Mouse (Mus musculus) limb, embryonic 15.5 days (tissue): ENCODE results near the gene Ror1. TPM values are rescaled to one million over a fixed set of nuclear protein-coding genes. Genes with fewer than 3 reads are reported as not detected.

ENCODE experiments used
- ATAC-seq: fragments of 200-750 bp; cut with Nextera tagmentation; 2 replicates; pipeline ENCODE4 v1.8.0; 2017; ENCODE audit warnings: low read depth, moderate TSS enrichment; ENCODE audit not compliant: insufficient number of reproducible peaks, low FRiP score, low TSS enrichment
- H3K27ac ChIP-seq: fragments of 300-500 bp; sonication (generic); 2 replicates; pipeline ENCODE4 v1.5.1; 2015; ENCODE audit warnings: moderate library complexity, mild to moderate bottlenecking, inconsistent platforms
- H3K27me3 ChIP-seq: fragments of 300-500 bp; sonication (generic); 2 replicates; pipeline ENCODE4 v1.6.1; 2015; ENCODE audit warnings: inconsistent platforms
- H3K36me3 ChIP-seq: fragments of 300-500 bp; sonication (generic); 2 replicates; pipeline ENCODE4 v1.6.1; 2015; ENCODE audit warnings: inconsistent platforms
- H3K4me1 ChIP-seq: fragments of 300-500 bp; sonication (generic); 2 replicates; pipeline ENCODE4 v1.6.1; 2015; ENCODE audit warnings: inconsistent platforms
- H3K4me2 ChIP-seq: fragments of 300-500 bp; sonication (generic); 2 replicates; pipeline ENCODE4 v1.6.1; 2015; ENCODE audit warnings: mild to moderate bottlenecking, inconsistent platforms
- H3K4me3 ChIP-seq: fragments of 300-500 bp; sonication (generic); 2 replicates; pipeline ENCODE4 v1.5.1; 2015; ENCODE audit warnings: mild to moderate bottlenecking, inconsistent platforms
- H3K9ac ChIP-seq: fragments of 300-500 bp; sonication (generic); 2 replicates; pipeline ENCODE4 v1.6.1; 2015; ENCODE audit warnings: inconsistent platforms
- H3K9me3 ChIP-seq: fragments of 300-500 bp; sonication (generic); 2 replicates; pipeline ENCODE4 v1.6.1; 2016; ENCODE audit warnings: inconsistent platforms
- WGBS: fragments of 180-500 bp; shearing (Covaris S2); methylation state at CpG from one replicate; pipeline ENCODE4 v1.1.7; 2015; 5-methylcytosine and 5-hydroxymethylcytosine counted together
- polyA plus RNA-seq: library from polyadenylated mRNA; unstranded; fragments of >200 nt; fragmentation: Nextera tagmentation; extraction: Ambion mirVana; gene quantifications from 2 replicates; pipeline ENCODE4 v1.2.1, GENCODE M21; 2015

Ror1 gene
- polyA plus RNA-seq, 1 experiment from 2014 or later: 9.5 TPM

DNA sequence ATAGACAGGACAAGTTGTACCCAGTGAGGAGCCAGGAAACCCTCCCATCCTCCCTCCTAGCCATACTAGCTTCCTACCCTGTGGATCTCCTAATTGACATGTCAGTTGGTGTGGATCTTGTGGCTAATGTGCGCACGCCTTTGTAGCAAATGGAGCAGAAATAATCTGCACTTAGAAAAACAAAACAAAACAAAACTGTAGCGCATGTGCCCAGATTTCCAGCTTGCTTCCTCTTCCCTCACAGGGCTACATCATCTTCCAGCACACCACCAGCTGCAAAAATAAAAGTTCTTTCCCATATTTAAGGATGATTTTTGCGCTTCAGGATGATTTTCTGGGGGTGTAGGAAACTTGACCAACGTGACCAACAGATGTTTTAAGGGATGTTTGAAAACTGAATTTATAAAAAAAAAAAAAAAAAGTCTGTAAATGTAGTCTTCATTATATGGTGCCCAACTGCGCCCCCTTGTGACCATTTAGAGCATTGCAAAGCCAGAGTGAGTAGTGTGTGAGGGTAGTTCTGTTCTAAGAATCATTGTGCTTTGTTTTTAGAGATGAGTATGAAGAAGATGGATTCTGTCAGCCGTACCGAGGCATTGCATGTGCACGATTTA lies 311.8 kb downstream of the Ror1 start:
- WGBS: 32% methylated on average over 9 of the region's 9 CpGs
- Histone ChIP-seq H3K27me3 (peaks cover 4% of the 10 kb centered on the region; the same call in 1 of the 2 replicates), H3K4me2 (no peak overlapping the region), H3K9ac (no peak overlapping the region), H3K36me3 (no peaks in the 10 kb centered on the region), H3K27ac (no peak overlapping the region), H3K4me1 (peaks cover 16% of the 10 kb centered on the region), H3K4me3 (no peak overlapping the region), H3K9me3 (no peaks in the 10 kb centered on the region)
- no peak for ATAC-seq

DNA sequence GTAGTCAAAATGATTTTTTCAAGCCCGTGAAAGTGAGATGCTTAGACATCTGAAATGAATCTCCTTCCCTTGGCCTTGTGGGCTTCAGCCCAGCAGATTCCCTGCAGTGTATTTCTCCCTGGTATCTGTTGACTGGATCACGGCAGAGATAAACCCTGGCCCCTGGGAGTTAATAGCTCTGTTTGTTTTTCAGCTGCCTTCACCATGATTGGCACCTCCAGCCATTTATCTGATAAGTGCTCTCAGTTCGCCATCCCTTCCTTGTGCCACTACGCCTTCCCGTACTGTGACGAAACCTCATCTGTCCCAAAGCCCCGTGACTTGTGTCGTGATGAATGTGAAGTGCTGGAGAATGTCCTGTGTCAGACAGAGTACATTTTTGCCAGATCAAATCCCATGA lies 313.9 kb downstream of the Ror1 start:
- Histone ChIP-seq H3K27me3 (no peaks in the 10 kb centered on the region), H3K4me2 (no peak overlapping the region), H3K4me1 (peaks cover 16% of the 10 kb centered on the region), H3K36me3 (no peaks in the 10 kb centered on the region), H3K9me3 (no peaks in the 10 kb centered on the region), H3K27ac (no peak overlapping the region), H3K9ac (no peak overlapping the region), H3K4me3 (no peak overlapping the region)
- no peak for ATAC-seq
- WGBS: 80% methylated on average over 8 of the region's 8 CpGs

DNA sequence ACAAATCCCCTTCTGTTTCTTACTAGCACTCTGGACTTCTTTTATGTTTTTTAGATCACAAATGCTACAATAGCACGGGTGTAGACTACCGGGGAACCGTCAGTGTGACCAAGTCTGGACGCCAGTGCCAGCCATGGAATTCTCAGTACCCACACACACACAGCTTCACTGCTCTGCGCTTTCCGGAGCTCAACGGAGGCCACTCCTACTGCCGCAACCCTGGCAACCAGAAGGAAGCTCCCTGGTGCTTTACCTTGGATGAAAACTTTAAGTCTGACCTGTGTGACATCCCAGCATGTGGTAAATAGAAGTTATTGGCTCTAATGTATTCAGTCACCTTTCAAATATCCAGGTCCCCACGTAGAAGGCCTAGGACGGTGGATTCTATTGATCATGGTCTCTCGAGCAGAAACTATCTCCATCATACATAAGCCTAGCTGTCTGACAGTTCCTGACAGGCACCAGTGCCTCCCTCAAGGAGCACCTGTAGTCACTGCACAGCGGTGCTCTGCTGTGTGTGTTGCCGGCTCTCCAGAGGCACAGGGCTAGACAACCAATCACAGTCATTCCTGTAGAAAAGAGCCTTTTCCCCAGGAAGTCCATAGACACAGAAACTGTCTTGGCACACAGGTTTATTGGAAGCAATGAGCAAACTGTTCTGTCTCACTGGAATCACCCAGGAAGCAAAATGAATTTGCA lies 316.4 kb downstream of the Ror1 start:
- H3K27me3 ChIP-seq: no peaks in the 10 kb centered on the region
- H3K4me3 ChIP-seq: no peak overlapping the region
- no peaks in the 10 kb centered on the region for H3K36me3 ChIP-seq
- no peak overlapping the region for H3K27ac ChIP-seq
- no peak for ATAC-seq
- WGBS: 60% methylated on average over 13 of the region's 13 CpGs
- no peak overlapping the region for H3K4me2 ChIP-seq
- no peak overlapping the region for H3K9ac ChIP-seq
- no peaks in the 10 kb centered on the region for H3K9me3 ChIP-seq
- H3K4me1 ChIP-seq: peaks cover 11% of the 10 kb centered on the region

DNA sequence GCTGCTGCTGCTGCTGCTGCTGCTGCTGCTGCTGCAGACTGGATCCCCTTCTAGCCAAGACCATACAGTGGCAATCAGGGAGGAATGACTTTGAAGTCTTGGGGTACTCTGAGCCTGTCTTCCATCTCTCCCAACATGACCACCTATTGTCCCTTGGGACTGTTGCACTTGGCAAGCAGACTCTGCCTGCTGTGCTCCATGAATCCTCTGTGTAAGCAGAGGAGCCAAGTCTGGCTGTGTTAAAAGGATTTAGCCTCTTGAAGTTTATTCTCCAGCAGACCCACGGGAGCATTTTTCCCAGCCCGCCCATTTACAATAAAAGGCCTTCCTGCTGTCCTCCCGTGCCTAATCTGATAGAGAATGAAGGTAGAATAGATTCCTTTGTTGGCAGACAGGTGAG lies 327.2 kb downstream of the Ror1 start:
- WGBS: 21% methylated on average over 3 of the region's 3 CpGs
- ATAC-seq: no peak
- Histone ChIP-seq H3K4me3 (no peak overlapping the region), H3K4me2 (no peak overlapping the region), H3K27ac (no peak overlapping the region), H3K9ac (no peak overlapping the region), H3K9me3 (no peaks in the 10 kb centered on the region), H3K36me3 (no peaks in the 10 kb centered on the region), H3K27me3 (no peaks in the 10 kb centered on the region), H3K4me1 (peaks cover 12% of the 10 kb centered on the region; the same call in 1 of the 2 replicates)

DNA sequence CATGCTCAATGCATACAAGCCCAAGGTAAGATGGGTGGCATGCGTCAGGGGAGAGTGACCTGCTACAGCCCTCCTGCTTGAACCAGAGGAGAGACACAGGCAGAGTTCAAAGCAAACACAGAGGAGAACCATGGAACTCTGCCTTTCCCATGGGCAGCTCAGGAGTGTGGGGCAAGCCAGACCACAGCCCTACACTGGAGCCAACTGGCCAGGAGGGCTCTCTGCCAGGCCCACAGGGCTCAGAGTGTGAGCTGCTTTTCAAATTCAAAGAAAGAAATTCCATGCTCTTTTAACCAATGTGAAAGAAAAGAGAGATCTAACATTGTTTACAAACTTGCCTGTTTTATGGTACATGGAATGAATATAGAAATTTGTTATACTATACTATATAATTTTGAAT lies 330.5 kb downstream of the Ror1 start:
- whole genome bisulfite sequencing: 89% methylated on average over 1 of the region's 1 CpGs
- Histone ChIP-seq H3K9ac (no peak overlapping the region), H3K4me1 (peaks cover 17% of the 10 kb centered on the region; the same call in 1 of the 2 replicates), H3K4me3 (no peak overlapping the region), H3K27me3 (no peaks in the 10 kb centered on the region), H3K9me3 (no peaks in the 10 kb centered on the region), H3K4me2 (no peak overlapping the region), H3K36me3 (no peaks in the 10 kb centered on the region), H3K27ac (no peak overlapping the region)
- no peak for ATAC-seq

DNA sequence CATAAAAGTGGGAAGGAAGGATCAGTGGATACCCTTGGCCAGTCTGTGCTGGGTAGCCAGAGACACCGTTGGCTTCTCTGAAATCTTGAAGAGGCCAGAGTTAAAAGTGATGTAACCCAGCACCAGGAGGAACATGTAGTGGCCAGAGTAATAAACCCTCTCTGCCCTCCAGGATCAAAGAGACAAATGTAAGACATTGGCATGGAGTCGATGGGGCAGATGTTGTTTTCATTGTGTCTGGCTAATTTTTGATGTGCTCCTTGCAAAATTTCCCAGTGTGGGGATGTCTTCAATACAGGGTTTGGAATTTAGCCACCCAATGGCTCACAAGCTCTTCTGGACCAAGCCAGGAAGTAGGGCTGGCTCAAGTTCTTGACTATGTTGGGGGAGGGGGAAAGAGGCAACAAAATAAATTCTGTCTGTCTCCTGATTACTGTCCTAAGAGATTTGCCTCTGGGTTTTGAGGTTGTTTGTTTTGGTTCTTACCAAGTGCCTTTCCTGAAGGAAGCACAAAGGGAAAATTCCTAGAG lies 333.8 kb downstream of the Ror1 start:
- no peak overlapping the region for H3K4me3 ChIP-seq
- 38% methylated on average over 2 of the region's 2 CpGs for WGBS

DNA sequence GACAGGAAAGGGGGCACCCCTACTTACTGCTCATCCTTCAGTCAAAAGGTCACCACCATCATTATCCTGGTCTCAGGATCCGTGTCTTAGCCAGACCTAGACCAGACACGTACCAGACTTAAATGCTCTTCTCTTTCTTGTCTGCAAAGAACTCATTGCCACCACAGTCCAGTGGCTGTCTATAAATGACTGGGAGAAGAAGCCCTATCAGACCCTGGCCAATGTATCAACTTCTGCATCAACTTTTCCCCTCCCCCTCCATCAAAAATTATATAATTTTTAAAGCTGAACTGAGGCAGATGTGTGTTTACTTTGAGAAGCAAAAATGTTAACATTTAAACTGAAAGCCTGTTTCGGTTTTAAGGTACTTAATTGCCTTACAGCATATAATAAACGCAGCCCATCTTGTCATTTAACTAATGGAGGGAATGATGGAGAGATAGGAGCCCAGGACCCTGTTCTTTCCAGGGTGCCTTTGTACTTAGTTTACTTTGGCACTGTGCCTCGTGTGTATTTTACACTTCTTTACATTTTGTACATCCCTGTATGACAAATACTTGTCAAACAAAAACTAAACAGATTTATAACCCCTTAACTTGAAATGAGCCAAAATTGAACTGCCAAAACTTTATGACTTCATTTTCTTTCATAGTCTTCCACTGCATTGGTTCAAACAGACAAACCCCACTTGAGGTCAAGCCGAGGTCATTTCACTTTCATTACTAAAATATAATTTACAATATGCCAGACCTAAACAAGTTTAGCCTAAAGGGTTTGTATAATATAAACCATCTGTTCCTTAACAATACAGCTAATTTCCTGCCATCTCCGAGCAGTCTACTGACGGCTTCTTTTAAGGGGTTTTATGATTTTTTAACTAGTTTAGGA lies 339.9 kb downstream of the Ror1 start:
- Histone ChIP-seq H3K27me3 (0 out of 2 replicates have a peak, but pooled peaks cover 4% of the 10 kb centered on the region), H3K4me1 (no peaks in the 10 kb centered on the region), H3K9ac (no peak overlapping the region), H3K36me3 (peaks cover 1% of the 10 kb centered on the region), H3K4me2 (no peak overlapping the region), H3K4me3 (no peak overlapping the region), H3K9me3 (no peaks in the 10 kb centered on the region), H3K27ac (no peak overlapping the region)
- WGBS: 21% methylated on average over 8 of the region's 8 CpGs
- ATAC-seq: no peak

More for the DNA sequence above, 333.8 kb downstream of the Ror1 start:
- H3K27me3 ChIP-seq: 0 out of 2 replicates have a peak, but pooled peaks cover 4% of the 10 kb centered on the region
- no peak for ATAC-seq
- no peak overlapping the region for H3K4me2 ChIP-seq
- H3K9ac ChIP-seq: no peak overlapping the region
- H3K9me3 ChIP-seq: no peaks in the 10 kb centered on the region
- H3K4me1 ChIP-seq: peaks cover 12% of the 10 kb centered on the region; the same call in 1 of the 2 replicates
- no peaks in the 10 kb centered on the region for H3K36me3 ChIP-seq
- no peak overlapping the region for H3K27ac ChIP-seq

DNA sequence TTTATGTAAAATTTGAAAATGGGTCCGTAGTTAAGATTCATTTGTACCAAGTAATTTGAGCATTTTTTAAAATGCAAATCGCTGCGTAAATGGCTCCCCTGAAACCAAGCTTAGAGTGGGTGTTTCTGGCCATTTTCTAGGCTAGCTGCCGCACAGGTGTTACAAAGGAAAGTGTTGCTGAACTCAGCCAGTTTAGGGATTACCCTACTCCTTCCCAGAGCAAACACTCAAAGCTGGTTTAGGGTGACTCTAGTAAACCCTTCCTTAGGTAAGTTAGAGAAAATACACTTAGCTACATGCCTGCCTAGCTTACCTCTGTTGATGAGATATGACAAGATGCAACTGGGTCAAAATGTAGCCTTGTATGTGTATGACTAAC lies 340.6 kb downstream of the Ror1 start:
- Histone ChIP-seq H3K27me3 (0 out of 2 replicates have a peak, but pooled peaks cover 4% of the 10 kb centered on the region), H3K27ac (no peak overlapping the region), H3K4me1 (no peaks in the 10 kb centered on the region), H3K36me3 (peaks cover 8% of the 10 kb centered on the region), H3K4me2 (no peak overlapping the region), H3K9me3 (no peaks in the 10 kb centered on the region), H3K4me3 (no peak overlapping the region), H3K9ac (no peak overlapping the region)
- ATAC-seq: no peak
- 24% methylated on average over 4 of the region's 4 CpGs for WGBS

DNA sequence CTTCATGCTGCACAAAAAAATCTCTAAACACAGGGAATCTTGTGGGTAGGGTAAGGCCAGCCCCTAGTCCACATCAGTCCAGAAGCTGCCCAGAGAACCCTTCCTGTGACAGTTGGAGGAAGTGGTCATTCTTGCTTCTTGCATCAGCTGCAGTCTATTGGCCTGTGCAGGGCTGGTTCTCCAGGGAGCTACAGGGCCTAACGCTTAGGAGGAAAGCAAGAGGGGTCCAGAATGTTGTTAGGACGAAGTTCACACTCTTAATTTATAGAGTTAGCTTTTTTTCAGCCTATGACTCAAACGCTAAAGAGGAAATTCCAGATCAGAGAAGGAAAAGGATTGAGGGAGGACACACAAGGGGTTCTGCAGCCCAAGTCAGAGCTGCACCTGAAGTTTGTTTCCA lies 351.3 kb downstream of the Ror1 start:
- WGBS: 13% methylated on average over 3 of the region's 3 CpGs
- Histone ChIP-seq H3K9me3 (no peaks in the 10 kb centered on the region), H3K4me2 (no peak overlapping the region), H3K27ac (no peak overlapping the region), H3K4me3 (no peak overlapping the region), H3K36me3 (peaks cover under 1% of the 10 kb centered on the region), H3K4me1 (no peaks in the 10 kb centered on the region), H3K9ac (no peak overlapping the region), H3K27me3 (no peaks in the 10 kb centered on the region)
- ATAC-seq: no peak

DNA sequence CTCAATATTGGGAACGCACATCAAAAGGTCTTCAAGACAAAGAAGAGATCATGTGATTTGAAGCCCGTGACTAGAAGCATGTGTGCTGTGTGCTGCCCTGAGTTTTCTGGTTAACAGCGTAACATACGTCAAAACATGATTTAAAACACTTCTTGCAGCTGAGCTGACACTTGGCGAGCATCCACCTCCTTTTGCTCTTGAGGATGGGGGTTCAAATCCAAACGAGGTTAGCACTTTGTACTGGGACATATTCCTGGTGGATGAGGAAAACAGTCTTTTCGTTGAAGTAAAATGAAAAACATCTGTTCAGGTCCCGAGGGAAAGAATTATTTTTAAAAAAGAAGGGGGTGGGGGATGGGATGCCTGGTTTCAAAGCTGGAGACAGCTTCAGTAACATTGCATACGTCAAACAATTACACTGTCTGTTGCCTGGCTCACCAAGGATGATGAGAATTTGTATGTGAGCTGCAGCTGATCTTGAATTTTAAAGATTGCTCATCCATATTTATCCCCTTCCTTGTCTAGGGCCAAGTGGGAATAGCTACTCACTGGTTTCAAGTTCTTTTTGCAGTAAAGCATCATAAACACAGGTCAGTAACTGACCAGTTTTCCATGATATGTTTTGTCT lies 367.0 kb downstream of the Ror1 start:
- no peak overlapping the region for H3K9ac ChIP-seq
- no peak overlapping the region for H3K27ac ChIP-seq
- ATAC-seq: no peak
- H3K4me1 ChIP-seq: peaks cover 5% of the 10 kb centered on the region; the same call in 1 of the 2 replicates
- 12% methylated on average over 9 of the region's 9 CpGs for WGBS
- no peaks in the 10 kb centered on the region for H3K9me3 ChIP-seq
- no peak overlapping the region for H3K4me3 ChIP-seq
- H3K27me3 ChIP-seq: no peaks in the 10 kb centered on the region
- H3K4me2 ChIP-seq: no peak overlapping the region
- H3K36me3 ChIP-seq: no peaks in the 10 kb centered on the region

DNA sequence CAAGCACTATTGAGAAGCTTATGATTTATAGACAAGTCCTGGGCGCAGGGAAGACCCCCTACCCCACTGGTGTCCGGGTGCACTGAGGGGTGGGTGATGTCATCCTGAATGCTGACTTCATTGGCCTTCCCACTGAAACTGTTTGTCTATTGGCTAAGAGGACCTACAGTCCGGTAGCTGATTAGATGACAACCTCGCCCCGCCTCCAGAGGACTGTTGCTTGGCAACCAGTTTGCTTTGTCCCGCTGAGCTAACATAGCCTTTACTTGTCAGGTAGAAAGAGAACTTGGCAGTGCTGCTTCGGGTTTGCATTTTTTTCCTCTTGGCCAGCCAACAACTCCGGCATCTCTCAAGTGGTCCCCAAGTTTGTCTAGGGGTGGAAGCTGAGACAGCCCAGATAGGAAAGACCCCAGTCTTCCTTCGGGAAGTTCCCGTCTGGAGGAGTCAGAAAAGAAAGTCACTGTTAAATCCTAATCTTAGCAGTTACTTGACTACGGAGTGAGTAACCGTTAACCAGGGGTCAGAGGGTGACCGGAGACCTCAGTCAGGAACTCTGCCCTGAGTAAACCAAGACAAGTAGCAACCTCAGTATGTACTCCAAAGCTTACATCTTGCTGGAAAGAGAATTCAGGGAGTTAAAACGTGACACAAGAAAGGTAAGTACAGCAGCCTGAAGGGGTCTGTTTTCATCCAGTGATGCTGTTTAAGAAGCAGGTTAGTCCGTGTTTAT lies 383.2 kb downstream of the Ror1 start, which contains the start of gene Ube2u:
Gene Ube2u, plus strand, starts transcription at position 258 of the 730 bp plus-strand sequence.
- Histone ChIP-seq H3K9ac (no peak within 1 kb of the TSS), H3K36me3 (no peaks in the 10 kb centered on the region), H3K4me3 (no peak within 1 kb of the TSS), H3K27me3 (no peaks in the 10 kb centered on the region), H3K4me2 (0 out of 2 replicates have a peak within 1 kb of the TSS, but pooled peaks have one; percentile 14), H3K9me3 (no peaks in the 10 kb centered on the region), H3K4me1 (peaks cover 5% of the 10 kb centered on the region; the same call in 1 of the 2 replicates), H3K27ac (no peak within 1 kb of the TSS)
- 31% methylated on average over 15 of the region's 15 CpGs for WGBS
- ATAC-seq: no peak
